Mouse (Mus musculus): ENCODE data around the gene D6Wsu163e. TPM values are rescaled to one million over a fixed set of nuclear protein-coding genes. Genes with fewer than 3 reads are reported as not detected.
A peak's percentile ranks its signal among the peaks of the same experiment; 100 is the strongest.

Gene D6Wsu163e
- total RNA-seq (2021): 10 to 100 TPM; 32.4 to 35.0 TPM
- long read RNA-seq, transcript D6Wsu163e-201 (14 exons, 2,501 nt): major isoform, 24 of 34 reads
- long read RNA-seq, partial matches to known transcripts: 5 of 34 reads
- long read RNA-seq, other reads (novel, unspliced or antisense): 4 of 34 reads

GRCm38 (mm10) chr6:126939487-126940171, at the start of gene D6Wsu163e, which contains the start of gene Rad51ap1:
TSS of gene D6Wsu163e (plus strand) at chr6:126939962.
TSS of gene Rad51ap1 (minus strand) at chr6:126939587.
- peak; percentile 91 to 95 for DNase-seq (ENCODE audit: low spot score in 2 of 2)

DNA sequence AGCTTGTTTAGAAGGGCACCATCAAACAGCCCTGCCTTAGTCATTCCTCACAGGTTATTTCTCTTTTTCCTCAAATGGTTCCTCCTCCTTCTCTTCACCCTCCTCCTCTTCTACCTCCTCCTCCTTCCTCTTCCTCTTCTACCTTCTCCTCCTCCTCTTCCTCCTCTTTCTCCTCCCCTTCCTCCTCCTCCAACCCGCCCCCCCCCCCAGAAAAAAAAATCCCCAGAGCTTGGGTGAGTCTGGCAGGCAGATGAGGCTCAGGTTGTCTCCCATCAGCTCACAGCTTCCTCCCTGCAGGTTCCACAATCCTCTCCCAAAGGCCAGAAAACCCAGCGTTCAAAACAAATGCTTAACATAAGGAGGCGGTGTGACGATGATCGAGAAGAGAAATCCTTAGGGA, 32.4 kb upstream of the D6Wsu163e start:
- DNase-seq (ENCODE audit: low spot score in 2 of 2): no peak

DNA sequence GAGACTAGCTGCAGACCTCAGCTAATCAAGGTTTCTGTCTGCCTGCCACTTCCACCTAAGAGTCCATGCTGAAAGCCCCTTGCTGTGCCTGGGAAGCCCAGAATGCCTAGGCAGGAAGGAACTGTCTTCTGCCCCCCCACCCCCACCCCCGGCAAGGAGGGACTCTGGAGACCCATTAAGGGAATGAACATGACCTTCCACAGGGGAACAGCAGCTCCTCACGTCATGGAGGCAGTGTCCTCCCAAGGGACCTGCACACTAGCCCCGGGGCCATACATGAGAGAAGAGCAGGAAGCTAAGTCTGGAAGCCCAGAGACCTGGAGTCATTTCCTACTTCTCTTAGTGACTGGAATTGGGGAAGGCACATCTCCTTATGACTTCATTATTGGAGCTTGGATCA, 31.9 kb upstream of the D6Wsu163e start:
- DNase-seq (ENCODE audit: low spot score in 2 of 2): no peak

DNA sequence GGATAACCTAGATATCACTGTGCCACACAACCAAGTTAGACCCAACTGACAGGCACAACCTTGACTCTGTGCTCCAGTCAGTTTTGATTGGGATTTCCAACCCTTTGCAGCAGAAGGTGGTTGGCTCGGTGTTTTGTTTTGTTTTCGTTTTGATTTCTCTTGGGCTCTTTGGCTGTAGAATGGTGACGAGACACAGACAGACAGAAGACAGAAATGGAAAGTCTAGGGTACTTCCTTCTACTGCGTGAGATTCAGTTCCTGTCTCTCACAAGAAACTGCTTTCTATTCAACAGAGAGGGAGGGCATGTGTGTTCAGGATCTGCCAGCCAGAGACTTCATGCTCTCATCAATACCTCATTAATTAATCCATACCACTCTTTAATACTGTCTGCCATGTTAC, 29.0 kb upstream of the D6Wsu163e start:
- DNase-seq (ENCODE audit: low spot score in 2 of 2): no peak

DNA sequence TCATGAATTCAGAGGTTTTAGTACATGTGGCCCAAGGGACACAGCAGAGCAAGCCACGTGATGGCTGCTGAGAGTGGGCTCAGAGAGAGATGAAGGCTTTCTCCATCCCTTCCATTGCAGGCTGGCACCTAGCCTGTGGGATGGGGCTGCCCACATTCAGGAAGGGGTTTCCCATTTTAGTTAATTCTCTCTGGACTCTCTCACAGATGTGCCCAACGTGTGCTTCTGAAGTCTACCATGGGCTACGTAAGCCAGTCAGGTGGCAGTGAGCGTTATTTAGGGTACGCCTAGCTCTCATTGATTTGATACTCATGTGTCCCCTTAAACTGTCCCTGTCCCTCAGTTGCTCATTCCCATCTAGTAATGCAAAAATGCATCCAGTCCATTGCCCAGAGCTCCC, 24.8 kb upstream of the D6Wsu163e start:
- DNase-seq (ENCODE audit: low spot score in 2 of 2): no peak

- peak; percentile 30 to 40 for DNase-seq (ENCODE audit: low spot score in 2 of 2)
These were observed 18.5 kb upstream of the D6Wsu163e start, which contains the start of gene Dyrk4 for GRCm38 (mm10) chr6:126921111-126921881. TSS of gene Dyrk4 (minus strand) at chr6:126921839.

GRCm38 (mm10) chr6:126932896-126933295, 6.9 kb upstream of the D6Wsu163e start:
- DNase-seq (ENCODE audit: low spot score in 2 of 2): no peak

- no peak for DNase-seq (ENCODE audit: low spot score in 2 of 2)
These were observed 1.7 kb upstream of the D6Wsu163e start for GRCm38 (mm10) chr6:126938047-126938446.

GRCm38 (mm10) chr6:126938853-126939486, 792 bp upstream of the D6Wsu163e start:
- no peak for DNase-seq (ENCODE audit: low spot score in 2 of 2)

DNA sequence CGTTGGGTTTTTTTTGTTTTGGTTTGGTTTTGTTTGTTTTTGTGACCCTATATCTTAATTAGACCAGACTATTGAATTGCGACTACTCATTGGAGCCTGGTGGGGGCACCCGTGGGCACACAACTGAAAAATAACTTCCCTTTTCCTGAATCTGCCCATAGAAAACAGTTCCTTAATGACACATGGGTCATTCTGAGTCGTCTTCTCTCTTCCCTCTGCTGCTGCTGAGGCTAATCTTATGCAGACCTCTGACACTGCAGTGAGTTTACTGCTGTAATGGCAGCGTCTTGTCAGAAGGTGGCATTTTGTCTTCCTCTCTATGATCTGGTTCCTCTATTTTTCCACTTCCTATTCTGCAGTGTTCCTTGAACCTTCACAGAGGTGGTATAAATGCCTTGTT, 689 bp downstream of the D6Wsu163e start:
- DNase-seq (ENCODE audit: low spot score in 2 of 2): peak; percentile 7 to 20

DNA sequence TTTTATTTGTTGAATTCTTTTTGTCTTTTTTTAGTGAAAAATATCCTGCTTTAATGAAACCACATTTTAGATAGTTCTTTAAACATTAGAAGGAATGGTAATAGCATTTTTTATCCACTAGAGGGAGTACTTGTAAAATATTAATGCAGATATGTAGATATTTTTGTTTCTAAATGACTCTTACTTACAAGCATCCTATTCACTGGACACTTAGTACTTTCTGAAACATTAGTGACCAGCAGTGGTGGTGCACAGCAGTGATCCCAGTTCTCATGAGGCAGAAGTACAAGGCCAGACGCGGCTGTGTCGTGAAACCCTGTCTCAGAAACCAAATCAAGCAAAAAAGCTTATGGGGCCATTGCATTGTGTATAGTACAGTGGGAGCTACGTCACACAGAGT, 8.6 kb downstream of the D6Wsu163e start:
- no peak for DNase-seq (ENCODE audit: low spot score in 2 of 2)

DNA sequence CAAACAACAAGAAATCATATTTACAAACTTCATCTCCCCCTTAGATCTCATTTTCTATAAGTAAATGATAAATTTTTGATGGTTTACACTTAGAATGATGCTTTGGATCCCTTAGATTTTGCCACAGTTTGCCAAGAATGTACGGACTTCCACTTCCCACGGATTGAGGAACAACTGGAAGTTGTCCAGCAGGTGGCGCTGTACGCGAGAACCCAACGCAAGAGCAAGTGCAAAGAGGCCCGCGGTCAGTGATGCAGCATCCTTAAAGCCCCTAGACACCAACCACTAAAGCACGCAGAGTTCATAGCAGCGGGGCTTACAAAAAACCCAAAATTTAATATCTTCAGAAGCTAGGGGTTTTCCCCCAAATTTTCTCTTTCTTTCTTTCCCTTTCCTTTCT, 16.0 kb downstream of the D6Wsu163e start:
- DNase-seq (ENCODE audit: low spot score in 2 of 2): peak; percentile 82 to 87

DNA sequence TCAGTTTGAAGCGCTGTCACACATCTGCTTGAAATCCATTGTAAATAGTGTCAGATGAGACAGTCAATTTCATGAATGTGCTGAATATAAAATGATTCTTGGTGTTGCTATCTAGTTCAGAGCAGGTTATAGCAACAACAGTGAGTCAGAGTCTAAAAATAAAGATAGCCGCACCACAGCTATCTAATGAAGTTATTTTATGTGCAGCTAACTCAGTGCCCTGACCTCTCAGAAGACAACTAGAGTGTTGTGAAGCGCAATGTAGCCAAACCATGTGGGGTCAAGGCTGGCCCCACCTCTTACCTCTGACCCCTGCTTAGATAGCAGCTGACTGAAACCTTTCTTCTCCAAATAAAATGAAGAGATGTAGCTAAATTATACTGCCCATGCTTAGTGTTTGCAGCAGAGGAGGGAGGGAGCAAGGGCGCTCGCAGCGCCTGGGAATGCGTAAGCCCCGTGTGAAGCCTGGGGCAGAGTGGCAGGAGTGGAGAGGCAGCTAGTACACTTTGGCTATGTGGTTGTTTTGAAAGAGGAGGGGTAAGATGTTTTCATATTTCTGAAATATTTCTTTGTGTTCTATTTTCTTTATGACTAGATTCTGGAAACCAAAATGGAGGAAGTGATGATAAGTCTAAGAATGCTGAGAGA, 21.7 kb downstream of the D6Wsu163e start:
- DNase-seq (ENCODE audit: low spot score in 2 of 2): no peak

GRCm38 (mm10) chr6:126962709-126963108, 22.9 kb downstream of the D6Wsu163e start:
- no peak for DNase-seq (ENCODE audit: low spot score in 2 of 2)

DNA sequence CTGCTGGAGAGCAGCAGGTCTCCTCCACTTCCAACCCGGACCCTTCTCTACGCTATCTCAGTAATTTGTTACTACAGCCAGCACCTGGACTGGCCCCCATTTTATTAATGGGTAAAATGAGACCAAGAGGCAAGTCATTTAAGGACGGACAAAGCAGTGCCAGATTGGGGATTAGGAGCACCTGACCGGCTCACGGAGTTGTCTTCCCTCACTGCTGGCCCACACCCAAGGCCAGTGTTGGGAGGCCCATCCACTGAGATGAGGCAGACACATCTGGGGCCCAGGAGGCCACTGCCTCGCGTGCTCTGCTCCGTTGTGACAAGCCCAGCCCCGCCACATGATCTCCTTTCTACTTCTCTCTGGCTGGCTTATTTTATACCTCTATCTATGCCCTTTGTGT, 23.7 kb downstream of the D6Wsu163e start:
- no peak for DNase-seq (ENCODE audit: low spot score in 2 of 2)

- no peak for DNase-seq (ENCODE audit: low spot score in 2 of 2)
These were observed 26.7 kb downstream of the D6Wsu163e start for GRCm38 (mm10) chr6:126966241-126967026.

- DNase-seq (ENCODE audit: low spot score in 2 of 2): no peak
These were observed 41.9 kb downstream of the D6Wsu163e start for GRCm38 (mm10) chr6:126981539-126982234.

DNA sequence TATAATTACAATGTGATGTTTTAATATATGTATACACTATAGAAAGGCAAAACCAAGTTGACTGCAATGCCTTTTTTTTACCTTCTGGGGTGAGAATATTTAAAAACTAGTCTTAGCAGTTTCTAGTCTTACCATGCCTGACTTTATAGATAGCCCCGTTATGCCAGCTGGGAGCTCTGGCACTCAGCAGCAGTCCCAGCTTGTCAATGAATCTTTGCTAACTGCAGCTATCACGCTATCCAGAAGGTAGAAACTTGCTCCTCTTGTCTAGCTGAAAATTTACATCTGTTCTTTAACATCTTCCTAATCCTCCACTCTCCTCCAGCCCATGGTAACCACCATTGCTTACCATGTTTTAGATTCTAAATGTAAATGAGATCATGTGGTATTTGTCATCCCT, 53.9 kb downstream of the D6Wsu163e start:
- DNase-seq (ENCODE audit: low spot score in 2 of 2): no peak

DNA sequence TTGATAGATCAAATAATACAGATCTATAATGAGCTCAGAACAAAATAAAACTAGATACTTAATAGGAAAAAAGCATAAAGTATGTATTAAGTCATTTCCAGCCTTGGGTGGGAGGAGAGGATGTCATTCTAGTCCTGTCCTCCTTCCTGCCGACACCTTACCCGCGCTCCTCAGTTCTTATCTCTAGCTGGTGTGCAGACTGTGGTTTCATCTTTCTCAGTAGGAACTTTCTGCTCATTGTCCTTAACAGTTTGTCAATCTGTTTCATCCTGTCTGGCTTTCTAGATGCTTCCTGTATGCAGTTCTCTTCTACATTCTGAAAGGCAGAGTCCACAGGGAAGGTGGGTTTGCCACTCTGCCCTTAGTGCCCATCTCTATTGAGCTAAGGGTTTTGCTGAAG, 55.7 kb downstream of the D6Wsu163e start:
- no peak for DNase-seq (ENCODE audit: low spot score in 2 of 2)

- no peak for DNase-seq (ENCODE audit: low spot score in 2 of 2)
These were observed 56.6 kb downstream of the D6Wsu163e start for GRCm38 (mm10) chr6:126996399-126996798.
